Mouse (Mus musculus): ENCODE measurements around the gene Hist1h3g. TPM values are rescaled to one million over a fixed set of nuclear protein-coding genes. Genes with fewer than 3 reads are reported as not detected.
"Not testable (repeated sequence)": the region's sequence is repeated elsewhere in the genome, so short reads cannot be mapped to it uniquely, and the experiment has no call there.

Hist1h3g gene
- polyA plus RNA-seq, 1 experiment from 2014 or later = 3.5 TPM

DNA sequence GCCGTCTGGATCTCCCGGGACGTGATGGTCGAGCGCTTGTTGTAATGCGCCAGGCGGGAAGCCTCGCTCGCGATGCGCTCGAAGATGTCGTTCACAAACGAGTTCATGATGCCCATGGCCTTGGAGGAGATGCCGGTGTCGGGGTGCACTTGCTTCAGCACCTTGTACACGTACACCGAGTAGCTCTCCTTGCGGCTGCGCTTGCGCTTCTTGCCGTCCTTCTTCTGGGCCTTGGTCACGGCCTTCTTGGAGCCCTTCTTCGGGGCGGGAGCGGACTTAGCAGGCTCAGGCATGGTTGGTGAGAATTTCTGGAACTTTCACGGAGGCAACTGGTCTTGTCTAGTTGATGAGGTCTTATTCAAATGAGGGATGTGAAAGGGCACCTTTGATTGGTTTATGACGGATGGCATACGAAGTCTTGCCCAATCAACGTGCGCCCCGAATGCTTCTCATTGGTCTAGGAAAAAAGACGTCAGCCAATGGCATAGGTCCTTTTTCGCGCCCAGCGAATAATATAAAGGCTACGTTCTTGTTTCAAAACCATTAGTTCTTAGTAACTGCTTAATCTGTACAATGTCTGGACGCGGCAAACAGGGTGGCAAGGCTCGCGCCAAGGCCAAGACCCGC is 38.8 kb downstream of the Hist1h3g start, which contains the start of the genes Hist1h2bf and Hist1h2ad:
Hist1h2bf (minus strand) TSS at position 299 of the 627 bp plus-strand sequence.
Hist1h2ad (plus strand) TSS at position 484 of the 627 bp plus-strand sequence.
- H3K9me3 ChIP-seq; H3K27me3 ChIP-seq (ENCODE audit: insufficient read depth, poor library complexity, severe bottlenecking); H3K4me1 ChIP-seq; H3K36me3 ChIP-seq: not testable (repeated sequence)
- peak within 1 kb of the TSS; percentile 87 for H3K27ac ChIP-seq
- DNase-seq (ENCODE audit: low spot score) = peak; percentile 97
- under 1% methylated on average over 42 of the region's 42 CpGs for WGBS
- peak within 1 kb of the TSS; percentile 59 for H3K4me3 ChIP-seq

DNA sequence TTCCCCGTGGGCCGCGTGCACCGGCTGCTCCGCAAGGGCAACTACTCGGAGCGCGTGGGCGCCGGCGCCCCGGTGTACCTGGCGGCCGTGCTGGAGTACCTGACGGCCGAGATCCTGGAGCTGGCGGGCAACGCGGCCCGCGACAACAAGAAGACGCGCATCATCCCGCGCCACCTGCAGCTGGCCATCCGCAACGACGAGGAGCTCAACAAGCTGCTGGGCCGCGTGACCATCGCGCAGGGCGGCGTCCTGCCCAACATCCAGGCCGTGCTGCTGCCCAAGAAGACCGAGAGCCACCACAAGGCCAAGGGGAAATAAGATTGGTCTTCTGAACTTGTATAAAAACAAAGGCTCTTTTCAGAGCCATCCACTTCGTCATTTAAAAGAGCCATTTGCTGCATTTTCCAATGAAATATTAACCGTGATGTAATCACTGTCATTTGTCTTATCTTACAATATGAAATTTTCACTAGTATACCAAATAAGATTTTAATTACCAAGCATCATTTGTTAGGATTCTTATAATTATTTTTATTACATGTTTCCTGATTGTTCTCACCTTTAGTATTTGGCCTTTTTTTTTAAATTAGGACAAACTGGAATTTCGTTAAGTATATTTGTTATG is 39.4 kb downstream of the Hist1h3g start:
- Histone ChIP-seq H3K27ac (peak overlapping the region; percentile 87), H3K4me3 (peak overlapping the region; percentile 59)
- H3K4me1 ChIP-seq; H3K9me3 ChIP-seq; H3K27me3 ChIP-seq (ENCODE audit: insufficient read depth, poor library complexity, severe bottlenecking); H3K36me3 ChIP-seq; DNase-seq (ENCODE audit: low spot score): not testable (repeated sequence)
- under 1% methylated on average over 12 of the region's 39 CpGs for WGBS

DNA sequence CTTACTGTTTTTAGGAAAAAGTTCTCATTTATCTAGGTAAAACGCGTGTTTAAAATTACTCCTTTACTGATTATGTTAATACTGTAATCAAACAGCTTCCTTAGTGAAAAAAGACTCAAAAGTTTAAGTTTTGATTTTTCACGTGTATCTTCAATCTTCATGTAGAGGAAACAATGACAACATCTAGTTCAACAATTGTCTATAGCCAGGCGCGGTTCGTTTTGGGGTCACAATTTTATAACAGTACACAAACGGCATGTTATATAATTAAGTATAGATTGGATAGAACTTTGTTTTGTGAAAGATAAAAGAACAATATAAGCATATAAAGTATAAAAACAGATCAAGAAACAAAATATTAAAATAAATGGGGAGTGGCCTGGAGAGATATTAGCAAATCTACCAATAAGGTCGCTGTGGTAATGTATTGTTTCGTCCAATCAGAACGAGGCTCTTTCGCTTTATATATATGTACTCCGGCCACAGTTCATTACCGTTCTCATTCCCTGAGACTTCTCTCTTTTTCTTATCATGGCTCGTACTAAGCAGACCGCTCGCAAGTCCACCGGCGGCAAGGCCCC is 40.1 kb downstream of the Hist1h3g start, which contains the start of gene Hist1h3d:
Hist1h3d (plus strand) TSS at position 493 of the 581 bp plus-strand sequence.
- DNase-seq (ENCODE audit: low spot score) = no peak

GRCm38 (mm10) chr13:23575864-23576313 is 40.7 kb downstream of the Hist1h3g start:
- DNase-seq (ENCODE audit: low spot score); H3K36me3 ChIP-seq; H3K4me1 ChIP-seq; H3K27me3 ChIP-seq (ENCODE audit: insufficient read depth, poor library complexity, severe bottlenecking); H3K9me3 ChIP-seq: not testable (repeated sequence)
- Histone ChIP-seq H3K4me3 (peak overlapping the region; percentile 59), H3K27ac (peak overlapping the region; percentile 90)
- under 1% methylated on average over 16 of the region's 40 CpGs for WGBS

More for the DNA sequence above, 40.1 kb downstream of the Hist1h3g start, which contains the start of gene Hist1h3d:
- H3K4me1 ChIP-seq = peaks cover 5% of the 10 kb centered on the region; the same call in 1 of the 2 replicates
- H3K27ac ChIP-seq = peak within 1 kb of the TSS; percentile 90
- no peaks in the 10 kb centered on the region for H3K9me3 ChIP-seq
- WGBS = under 1% methylated on average over 18 of the region's 18 CpGs
- no peaks in the 10 kb centered on the region for H3K36me3 ChIP-seq
- peak within 1 kb of the TSS; percentile 59 for H3K4me3 ChIP-seq
- no peaks in the 10 kb centered on the region for H3K27me3 ChIP-seq (ENCODE audit: insufficient read depth, poor library complexity, severe bottlenecking)

DNA sequence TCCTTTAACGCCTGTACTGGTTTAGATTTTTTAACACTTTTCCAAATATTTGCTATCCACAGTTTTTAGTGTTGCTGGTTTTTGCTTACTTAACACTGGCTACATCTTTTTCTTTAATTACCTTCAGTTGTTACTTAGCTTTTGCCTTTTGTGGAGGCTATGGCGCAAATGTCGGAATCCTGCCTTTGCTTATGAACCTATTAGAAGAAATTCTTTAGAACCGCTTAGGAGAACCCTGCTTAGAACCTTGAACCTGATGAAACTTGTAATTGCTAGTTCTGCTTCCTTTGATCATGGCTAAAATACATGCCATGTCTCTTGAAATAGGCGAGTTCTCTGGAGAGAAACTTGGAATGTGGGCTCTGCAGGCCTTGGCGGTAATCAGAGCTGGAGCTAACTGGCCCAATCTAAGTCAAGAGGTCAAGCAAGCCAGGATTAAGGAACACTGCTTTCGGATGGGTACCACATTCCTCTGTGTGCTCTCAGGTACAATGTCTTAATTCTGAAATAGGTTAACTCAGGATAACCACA is 41.2 kb downstream of the Hist1h3g start:
- H3K9me3 ChIP-seq = no peaks in the 10 kb centered on the region
- H3K4me1 ChIP-seq = peaks cover 5% of the 10 kb centered on the region; the same call in 1 of the 2 replicates
- no peaks in the 10 kb centered on the region for H3K36me3 ChIP-seq
- H3K4me3 ChIP-seq = peak overlapping the region; percentile 59
- DNase-seq (ENCODE audit: low spot score) = no peak
- WGBS = 9% methylated on average over 7 of the region's 7 CpGs
- peak overlapping the region; percentile 90 for H3K27ac ChIP-seq
- no peaks in the 10 kb centered on the region for H3K27me3 ChIP-seq (ENCODE audit: insufficient read depth, poor library complexity, severe bottlenecking)

DNA sequence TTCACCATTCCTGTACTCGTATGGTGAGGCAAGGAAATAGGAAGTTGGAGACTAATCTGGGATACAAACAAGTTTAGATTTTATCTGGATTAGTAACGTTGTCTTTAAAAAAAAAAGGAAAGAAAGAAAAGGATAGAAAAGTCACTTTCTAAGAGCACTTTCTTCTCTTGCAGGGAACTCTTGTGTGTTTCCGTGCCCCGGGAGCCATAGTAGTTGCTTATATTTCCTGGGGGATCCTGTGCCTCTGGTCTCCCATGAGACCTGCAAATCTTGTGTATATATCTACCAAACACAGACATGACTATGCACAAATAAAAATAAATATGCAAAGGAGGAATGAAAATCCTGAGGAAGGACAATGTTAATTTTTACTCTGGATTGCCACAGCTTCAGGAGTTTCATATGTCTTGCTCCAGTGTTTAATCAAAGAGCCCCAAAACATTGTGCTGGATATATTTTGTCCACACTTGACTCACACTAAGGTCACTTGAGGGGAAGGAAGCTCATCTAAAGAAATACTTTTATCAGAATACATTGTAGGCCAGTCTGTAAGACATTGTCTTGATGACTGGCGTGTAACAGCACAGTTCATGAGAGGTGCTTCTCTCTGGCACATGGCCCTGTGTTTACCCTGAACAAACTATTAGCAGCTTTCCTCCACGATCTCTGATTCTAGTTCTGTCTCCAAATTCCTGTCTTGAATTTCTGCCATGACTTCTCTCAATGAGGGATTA is 41.9 kb downstream of the Hist1h3g start:
- Histone ChIP-seq H3K27me3 (ENCODE audit: insufficient read depth, poor library complexity, severe bottlenecking) (no peaks in the 10 kb centered on the region), H3K4me3 (peak overlapping the region; percentile 59), H3K9me3 (no peaks in the 10 kb centered on the region), H3K27ac (peak overlapping the region; percentile 90), H3K4me1 (peaks cover 9% of the 10 kb centered on the region; the same call in 1 of the 2 replicates), H3K36me3 (no peaks in the 10 kb centered on the region)
- WGBS = 57% methylated on average over 6 of the region's 6 CpGs
- DNase-seq (ENCODE audit: low spot score) = no peak

GRCm38 (mm10) chr13:23577835-23578234 is 42.6 kb downstream of the Hist1h3g start:
- 94% methylated on average over 1 of the region's 1 CpGs for WGBS
- Histone ChIP-seq H3K4me3 (no peak overlapping the region), H3K27me3 (ENCODE audit: insufficient read depth, poor library complexity, severe bottlenecking) (no peaks in the 10 kb centered on the region), H3K9me3 (no peaks in the 10 kb centered on the region), H3K36me3 (no peaks in the 10 kb centered on the region), H3K4me1 (peaks cover 11% of the 10 kb centered on the region; the same call in 1 of the 2 replicates), H3K27ac (no peak overlapping the region)
- no peak for DNase-seq (ENCODE audit: low spot score)

- Histone ChIP-seq H3K4me1 (peaks cover 12% of the 10 kb centered on the region), H3K4me3 (peak within 1 kb of the TSS; percentile 58), H3K27ac (peak within 1 kb of the TSS; percentile 78), H3K36me3 (no peaks in the 10 kb centered on the region), H3K27me3 (ENCODE audit: insufficient read depth, poor library complexity, severe bottlenecking) (no peaks in the 10 kb centered on the region), H3K9me3 (no peaks in the 10 kb centered on the region)
- under 1% methylated on average over 43 of the region's 43 CpGs for WGBS
- peak; percentile 98 for DNase-seq (ENCODE audit: low spot score)
These were observed 46.4 kb downstream of the Hist1h3g start, which contains the start of gene Hist1h4d for GRCm38 (mm10) chr13:23581408-23582218. Hist1h4d (plus strand) TSS chr13:23581598.

DNA sequence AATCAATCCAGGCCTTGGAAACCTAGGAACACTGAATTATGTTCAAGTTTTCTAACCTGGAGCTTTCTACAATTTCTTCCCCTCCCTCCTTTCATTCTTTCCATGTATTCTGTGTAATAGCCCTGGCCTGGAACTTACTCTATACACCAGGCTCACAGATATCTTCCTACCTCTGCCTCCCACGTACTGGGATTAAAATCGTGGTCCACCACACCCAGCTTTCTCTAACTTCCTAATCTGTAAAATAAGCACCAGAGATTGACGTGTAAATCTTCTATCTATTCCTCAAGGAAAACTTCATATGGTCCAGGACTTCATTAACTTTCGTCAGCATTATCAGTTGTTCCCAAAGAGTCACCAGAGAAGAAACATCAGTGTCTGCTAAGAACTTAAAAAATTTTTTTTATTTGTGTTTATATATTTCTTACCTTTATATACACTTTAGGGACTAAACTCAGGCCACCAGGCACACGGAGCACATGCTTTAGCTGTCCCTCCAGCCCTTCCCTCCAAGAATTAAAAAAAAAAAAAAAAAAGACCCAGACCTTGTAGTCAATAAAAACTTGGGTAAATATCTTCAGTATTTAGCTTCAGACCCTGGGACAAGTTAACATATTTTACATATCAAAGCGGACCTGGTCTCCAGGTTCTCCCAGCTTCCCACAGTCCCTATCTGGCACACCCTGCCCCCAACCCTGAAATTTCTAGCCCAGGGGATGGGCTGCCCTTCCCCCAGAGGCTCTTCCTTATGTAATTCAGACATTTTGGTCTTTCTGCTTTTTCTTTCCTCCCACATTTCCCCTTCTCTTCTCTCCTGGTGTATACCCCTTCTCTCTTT is 47.2 kb downstream of the Hist1h3g start:
- H3K9me3 ChIP-seq = no peaks in the 10 kb centered on the region
- H3K4me3 ChIP-seq = peak overlapping the region; percentile 58
- DNase-seq (ENCODE audit: low spot score) = no peak
- peak overlapping the region; percentile 81 for H3K27ac ChIP-seq
- WGBS = 10% methylated on average over 6 of the region's 6 CpGs
- no peaks in the 10 kb centered on the region for H3K36me3 ChIP-seq
- no peaks in the 10 kb centered on the region for H3K27me3 ChIP-seq (ENCODE audit: insufficient read depth, poor library complexity, severe bottlenecking)
- H3K4me1 ChIP-seq = peaks cover 17% of the 10 kb centered on the region

DNA sequence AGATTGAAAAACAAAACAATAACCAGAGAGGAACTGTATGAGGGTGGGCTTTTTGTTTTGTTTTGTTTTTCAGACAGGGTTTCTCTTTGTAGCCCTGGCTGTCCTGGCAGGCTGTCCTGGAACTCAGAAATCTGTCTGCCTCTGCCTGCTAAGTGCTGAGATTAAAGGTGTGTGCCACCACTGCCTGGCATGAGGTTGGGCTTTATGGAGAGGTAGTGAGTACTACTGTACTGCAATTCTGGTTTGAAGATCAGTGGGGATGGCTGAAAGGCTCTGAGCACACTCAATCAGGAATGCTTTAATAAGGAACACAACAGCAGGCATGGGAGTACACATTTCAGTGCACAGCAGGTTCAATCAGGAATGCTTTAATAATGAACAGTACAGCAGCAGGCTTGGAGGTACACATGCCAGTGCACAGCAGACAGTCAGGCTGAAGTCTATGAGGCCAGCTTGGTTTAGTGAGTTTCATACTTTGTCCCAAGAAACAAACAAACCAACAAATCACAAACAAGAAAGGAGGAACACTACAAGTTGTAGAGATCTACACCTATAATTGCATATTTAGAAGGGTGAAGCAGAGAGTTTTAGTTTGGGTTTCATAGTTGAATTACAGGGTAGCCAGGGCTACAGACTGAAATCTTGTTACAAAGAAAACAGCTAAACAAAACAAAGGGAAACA is 48.3 kb downstream of the Hist1h3g start:
- Histone ChIP-seq H3K36me3 (no peaks in the 10 kb centered on the region), H3K27ac (peak overlapping the region; percentile 81), H3K4me3 (no peak overlapping the region), H3K9me3 (no peaks in the 10 kb centered on the region), H3K27me3 (ENCODE audit: insufficient read depth, poor library complexity, severe bottlenecking) (no peaks in the 10 kb centered on the region), H3K4me1 (peaks cover 17% of the 10 kb centered on the region)
- DNase-seq (ENCODE audit: low spot score) = no peak

DNA sequence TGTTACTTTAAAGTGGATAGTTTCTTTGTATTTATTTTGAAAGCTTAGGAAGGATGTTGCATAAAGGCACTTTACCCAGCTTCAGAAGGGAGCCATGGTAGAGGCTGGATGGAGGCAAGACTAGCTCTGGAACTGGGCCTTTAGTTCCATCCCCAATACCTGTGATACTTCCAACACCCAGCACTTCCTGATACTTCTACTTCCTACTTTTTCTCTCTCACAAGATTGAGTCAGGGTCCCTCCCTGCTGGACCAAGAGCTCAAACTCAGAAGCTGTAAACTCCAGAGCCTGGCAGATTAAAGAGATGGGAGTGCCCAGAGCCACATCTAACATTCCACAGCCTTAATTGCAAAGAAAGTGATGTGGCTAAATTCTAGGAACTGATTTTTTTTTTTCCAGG is 49.1 kb downstream of the Hist1h3g start:
- Histone ChIP-seq H3K27ac (peak overlapping the region; percentile 91), H3K9me3 (no peaks in the 10 kb centered on the region), H3K27me3 (ENCODE audit: insufficient read depth, poor library complexity, severe bottlenecking) (no peaks in the 10 kb centered on the region), H3K4me1 (peaks cover 17% of the 10 kb centered on the region), H3K4me3 (peak overlapping the region; percentile 59), H3K36me3 (no peaks in the 10 kb centered on the region)
- DNase-seq (ENCODE audit: low spot score) = no peak
